Mouse (Mus musculus) kidney, postnatal 25 days (tissue): ENCODE results near the gene Parg.
"Not testable (repeated sequence)": the region's sequence is repeated elsewhere in the genome, so short reads cannot be mapped to it uniquely, and the experiment has no call there.

Experiments used
- DNase-seq, 2 experiments: peaks; one replicate each; pipeline ENCODE4 v3.0.0; 2021; ENCODE audit warnings: mixed read lengths in 2 of 2

Parg gene

GRCm38 (mm10) chr14:32201791-32202451, at the start of gene Parg, which contains the start of gene Timm23:
Gene Parg, plus strand, starts transcription at chr14:32201949.
Gene Timm23, minus strand, starts transcription at chr14:32201898.
- peak; percentile 90 to 95 for DNase-seq

DNA sequence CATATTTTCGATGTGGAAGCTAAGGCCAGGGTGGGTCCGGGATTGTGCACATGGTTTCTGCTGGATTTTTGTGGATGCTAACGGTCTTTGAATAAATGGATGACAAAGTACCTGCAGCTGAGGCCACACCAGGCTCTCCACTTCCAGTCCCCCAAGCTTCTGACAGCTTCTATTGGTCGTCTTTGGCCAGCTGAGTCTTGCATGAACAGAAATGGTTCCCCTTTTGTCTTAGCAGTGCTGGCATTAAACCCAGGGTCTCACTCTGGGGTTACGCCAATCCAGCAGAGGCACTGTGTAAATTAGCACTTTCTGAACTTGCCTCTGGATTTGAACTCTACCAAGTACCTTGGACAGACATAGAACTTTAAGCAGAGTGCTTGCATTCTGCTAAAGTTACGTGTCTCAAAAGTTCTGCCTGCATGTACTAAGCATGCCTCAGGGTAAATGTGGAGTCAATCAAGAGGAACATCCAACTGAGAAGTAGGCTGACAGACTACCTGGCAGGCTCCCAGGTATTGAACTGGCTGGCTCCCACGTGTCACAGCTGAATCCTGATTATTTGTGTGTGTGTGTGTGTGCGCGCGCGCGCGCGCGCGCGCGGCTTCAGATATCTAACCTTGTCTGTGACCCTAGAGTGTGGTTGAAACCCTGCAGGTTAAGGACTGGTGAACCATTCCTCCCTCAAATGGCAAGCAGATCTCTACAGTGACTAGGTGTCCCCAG, 49.3 kb upstream of the Parg start:
- DNase-seq, result peak in 1 of 2 experiments; percentile 13

DNA sequence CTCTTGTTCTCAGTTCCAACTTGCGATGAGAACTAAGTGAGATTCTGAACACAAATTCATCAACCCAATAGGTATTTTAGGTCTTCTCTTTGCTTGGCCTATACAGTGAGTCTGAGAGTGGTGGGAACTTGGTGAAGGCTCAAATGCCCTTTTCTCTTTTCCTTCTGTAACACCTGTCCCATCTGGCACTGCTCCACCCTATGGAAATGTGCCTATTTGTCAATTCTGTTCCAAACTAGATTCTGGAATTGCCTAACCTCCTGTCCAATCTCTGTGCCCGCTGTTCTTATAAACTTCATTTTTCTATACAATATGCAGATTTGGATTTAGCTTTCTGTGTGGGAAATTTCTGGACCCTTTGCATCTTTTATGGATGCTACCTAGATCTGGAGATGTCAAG, 48.6 kb upstream of the Parg start:
- no peak for DNase-seq

DNA sequence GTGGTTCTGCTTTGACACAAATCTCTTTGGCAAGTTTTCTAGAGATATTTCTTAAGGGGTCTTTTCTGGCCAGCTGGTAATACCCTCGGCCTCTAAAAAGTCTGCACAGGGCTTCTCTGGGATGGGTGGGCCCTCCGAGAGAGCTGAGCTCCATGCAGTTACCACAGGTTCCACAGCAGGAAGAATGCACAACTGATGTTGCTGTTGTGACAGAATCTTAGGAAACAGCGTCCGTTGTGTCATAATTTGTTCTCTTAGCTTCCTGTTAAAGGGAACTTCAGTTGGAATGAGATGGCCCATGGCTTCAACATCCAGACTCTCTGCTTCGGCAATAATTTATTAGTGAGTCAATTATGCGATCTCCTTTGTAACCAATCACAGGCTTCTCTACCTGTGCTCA, 47.0 kb upstream of the Parg start:
- no peak for DNase-seq

DNA sequence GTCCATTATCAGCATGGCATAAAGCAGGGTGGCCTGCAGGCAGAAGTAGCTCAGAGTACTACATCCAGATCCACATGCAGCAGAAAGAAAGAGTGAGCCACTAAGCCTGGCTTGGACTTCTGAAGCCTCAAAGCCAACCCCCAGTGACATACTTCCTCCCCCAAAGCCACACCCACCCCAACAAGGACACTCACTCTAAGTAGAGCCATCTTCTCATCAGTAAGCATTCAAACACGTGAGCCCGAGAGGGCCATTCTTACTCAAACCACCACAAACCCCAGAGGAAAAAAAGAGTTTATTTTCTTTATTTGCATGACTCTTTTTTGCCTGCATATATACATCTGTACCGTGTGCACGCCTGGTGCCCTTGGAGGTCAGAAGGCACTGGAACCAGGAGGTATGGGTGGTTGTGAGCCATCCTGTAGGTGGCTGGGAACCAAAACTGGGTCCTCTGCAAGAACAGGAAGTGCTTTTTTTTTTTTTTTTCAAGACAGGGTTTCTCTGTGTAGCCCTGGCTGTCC, 42.5 kb upstream of the Parg start:
- peak; percentile 17 to 57 for DNase-seq

DNA sequence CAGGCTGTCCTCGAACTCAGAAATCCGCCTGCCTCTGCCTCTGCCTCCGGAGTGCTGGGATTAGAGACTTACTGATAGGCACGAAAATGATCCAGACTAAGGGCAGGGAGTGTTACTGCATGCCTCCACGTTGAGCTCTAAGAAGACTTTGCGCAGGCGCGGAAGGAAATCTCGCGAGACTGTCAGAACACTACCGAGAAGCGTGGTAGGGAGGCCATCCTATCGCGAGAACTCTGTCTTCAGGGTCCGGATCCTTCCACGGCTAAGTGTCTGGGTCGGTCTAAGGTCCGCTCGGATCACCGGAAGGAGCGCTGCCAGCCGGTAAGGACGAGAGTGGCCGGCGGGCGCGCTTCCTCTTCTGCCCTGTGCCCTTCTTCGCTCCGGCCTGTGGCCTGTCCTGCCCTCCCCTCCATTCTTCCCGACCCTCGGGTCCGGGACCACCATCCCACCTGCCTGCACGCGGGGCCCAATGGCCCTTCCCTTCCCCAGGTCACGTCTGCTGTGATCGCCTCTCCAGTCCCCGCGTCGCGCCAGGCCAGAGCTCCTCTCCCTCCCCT, 42.0 kb upstream of the Parg start, which contains the start of gene Ncoa4:
TSS of gene Ncoa4 (plus strand) at position 176 of the 557 bp plus-strand sequence.
- peak; percentile 98 to 99 for DNase-seq

- no peak for DNase-seq
Measured at GRCm38 (mm10) chr14:32160563-32160962, 41.2 kb upstream of the Parg start.

GRCm38 (mm10) chr14:32161090-32161885, 40.5 kb upstream of the Parg start:
- peak in 1 of 2 experiments; percentile 53 for DNase-seq

GRCm38 (mm10) chr14:32162231-32162630, 39.5 kb upstream of the Parg start:
- no peak for DNase-seq

DNA sequence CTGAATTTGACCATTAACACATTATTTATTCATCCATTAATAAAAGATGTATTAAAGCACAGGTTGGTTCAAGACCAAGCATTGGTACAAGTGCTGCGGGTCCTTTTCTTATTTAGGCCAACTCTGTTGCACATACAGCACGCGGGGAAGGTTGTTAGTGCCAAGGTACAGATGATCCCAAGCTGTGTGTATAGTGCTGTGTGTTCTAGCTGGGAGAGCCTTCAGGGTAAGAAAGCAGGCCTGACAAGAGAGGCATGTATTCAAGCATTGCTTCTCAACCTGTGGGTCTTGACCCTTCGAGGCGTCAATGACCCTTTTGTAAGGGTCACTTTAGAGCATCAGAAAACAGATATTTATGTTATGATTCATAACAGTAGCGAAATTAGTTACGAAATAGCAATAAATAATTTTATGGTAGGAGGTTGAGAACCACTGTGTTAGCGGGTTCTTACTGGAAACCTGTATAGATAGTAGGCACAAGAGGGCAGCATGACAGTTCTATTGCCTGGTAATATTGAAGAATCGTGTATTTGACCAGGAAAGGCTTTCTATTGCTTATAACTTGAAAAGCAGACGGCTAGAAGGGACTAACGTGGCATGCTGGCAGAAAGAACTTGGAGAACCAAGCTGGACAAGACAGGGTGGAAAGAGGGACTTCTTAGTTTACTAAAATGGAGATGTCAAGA, 38.4 kb upstream of the Parg start:
- DNase-seq, result no peak

DNA sequence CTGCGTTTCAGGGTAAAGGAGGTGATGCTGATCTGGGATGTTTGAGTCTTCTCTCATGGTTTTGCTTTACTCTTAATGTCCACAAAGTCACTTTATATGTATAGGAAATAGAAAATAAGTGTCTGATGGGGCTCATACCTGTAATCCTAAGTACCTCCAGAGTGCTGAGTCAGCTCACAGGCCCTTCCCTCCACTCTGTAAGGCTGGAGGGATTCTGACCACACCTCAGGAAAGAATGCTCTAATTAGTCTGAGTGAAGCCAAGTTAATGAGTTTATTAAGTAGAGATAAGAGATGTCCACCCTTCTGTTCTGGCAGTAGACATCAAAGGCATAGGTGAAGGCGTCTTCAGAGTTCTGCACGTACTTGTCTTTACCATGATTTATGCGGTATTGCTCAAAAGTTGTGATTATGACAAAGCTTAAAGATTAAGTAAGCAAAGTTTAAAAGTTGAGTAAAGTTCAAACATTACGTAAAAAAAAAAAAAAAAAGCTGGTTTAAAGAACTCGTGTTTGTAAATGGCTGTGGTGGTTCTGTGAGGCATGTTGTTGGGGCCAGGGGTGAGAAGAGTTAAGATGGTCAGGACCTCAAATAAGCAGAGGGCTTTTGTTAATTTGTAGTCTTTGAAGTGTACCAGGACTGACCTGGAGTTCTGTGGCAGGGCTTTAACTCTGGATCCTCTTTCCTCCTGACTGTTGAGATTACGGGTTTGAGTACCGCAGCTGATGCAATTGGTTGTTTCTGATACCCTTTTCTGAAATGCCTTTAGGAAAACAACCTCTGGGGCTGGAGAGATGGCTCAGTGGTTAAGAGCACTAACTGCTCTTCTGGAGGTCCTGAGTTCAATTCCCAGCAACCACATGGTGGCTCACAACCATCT, 37.3 kb upstream of the Parg start:
- peak; percentile 17 to 54 for DNase-seq

GRCm38 (mm10) chr14:32165278-32166061, 36.3 kb upstream of the Parg start:
- DNase-seq, result peak; percentile 91 to 96

- DNase-seq, result no peak
Measured at GRCm38 (mm10) chr14:32166062-32166441, 35.7 kb upstream of the Parg start.

- no peak for DNase-seq
Measured at GRCm38 (mm10) chr14:32166840-32167239, 34.9 kb upstream of the Parg start.

GRCm38 (mm10) chr14:32167326-32167725, 34.4 kb upstream of the Parg start:
- no peak for DNase-seq

- no peak for DNase-seq
Measured at GRCm38 (mm10) chr14:32168653-32169231, 33.0 kb upstream of the Parg start.

GRCm38 (mm10) chr14:32170137-32170536, 31.6 kb upstream of the Parg start:
- no peak for DNase-seq

DNA sequence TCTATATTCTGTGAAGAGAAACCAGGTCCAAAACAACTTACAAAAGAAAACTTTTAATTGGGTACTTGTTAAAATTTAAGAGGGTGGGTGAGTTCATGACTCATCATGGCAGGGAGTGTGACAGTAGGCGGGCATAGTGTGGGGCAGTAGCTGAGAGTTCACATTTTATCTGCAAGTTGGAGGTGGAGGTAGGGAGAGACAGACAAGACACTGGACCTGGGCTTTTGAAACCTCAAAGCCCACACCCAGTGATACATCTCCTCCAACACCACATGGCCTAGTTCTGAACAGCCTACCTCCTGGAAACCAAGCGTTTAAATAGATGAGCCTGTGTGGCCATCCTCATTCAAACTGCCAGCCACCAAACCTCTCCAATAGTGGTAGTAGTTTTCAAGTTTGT, 26.4 kb upstream of the Parg start:
- no peak for DNase-seq

DNA sequence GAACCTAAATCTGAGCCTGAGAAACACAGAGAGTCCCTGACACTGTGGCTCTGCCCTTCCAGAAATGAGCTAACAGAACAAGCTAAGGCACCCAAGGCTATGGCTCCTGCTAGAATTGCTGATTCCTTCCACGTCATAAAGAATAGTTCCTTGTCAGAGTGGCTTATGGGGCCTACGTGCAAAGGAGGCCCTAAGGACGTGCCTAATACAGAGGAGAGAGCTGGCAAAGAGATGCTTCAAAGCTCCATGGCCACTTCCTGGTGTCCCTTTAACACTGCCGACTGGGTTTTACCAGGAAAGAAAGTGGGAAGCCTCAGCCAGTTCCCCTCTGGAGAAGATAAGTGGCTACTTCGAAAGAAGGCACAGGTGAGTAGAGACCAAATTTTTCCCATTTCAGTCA, 25.2 kb upstream of the Parg start:
- DNase-seq, result not testable (repeated sequence)
